Mouse (Mus musculus) left cerebral cortex, adult 9 months (tissue): Measurements from ENCODE around the gene Zxdb.
"Not testable (repeated sequence)": the region's sequence is repeated elsewhere in the genome, so short reads cannot be mapped to it uniquely, and the experiment has no call there.

Source experiments
- DNase-seq, 2 experiments: peaks; one replicate each; pipeline ENCODE4 v3.0.0; 2022; ENCODE audit warnings: low spot score in 2 of 2

Zxdb gene

DNA sequence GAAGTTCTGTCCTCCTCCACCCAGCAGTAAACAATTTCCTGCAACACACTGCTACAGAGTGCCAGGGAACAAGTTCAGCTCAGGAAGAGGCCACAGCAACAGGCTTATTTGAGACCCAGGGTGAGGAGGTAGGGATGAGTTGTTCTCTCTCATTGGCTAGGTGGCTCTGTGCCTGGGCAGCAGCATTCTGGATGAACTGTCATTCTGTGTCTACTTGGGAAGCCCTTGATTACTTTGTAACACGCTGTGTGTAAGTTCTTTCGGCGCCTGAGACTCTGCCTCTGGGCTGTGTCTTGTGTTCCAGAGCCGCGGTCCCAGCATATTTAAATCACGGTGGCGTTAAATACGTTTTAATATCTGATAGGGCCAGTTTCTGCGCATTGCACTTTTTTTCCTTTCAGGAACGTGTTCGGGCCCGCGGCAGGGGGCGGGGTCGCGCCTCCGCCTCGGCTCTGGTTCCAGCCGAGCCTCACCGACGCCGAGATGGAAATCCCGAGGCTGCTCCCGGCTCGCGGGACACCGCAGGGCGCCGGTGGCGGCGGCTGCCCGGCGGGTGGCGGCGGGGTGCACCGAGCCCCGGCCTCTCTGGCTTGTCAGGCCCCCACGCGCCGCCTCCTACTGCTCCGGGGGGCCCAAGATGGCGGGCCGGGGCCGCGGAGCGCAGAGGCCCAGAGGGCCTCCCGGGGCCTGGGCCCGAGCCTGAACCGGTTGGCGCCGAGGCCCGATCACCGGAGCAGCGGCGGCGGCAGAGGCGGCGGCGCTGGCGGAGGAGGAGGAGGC lies at the start of gene Zxdb:
Gene Zxdb, plus strand, starts transcription at position 378 of the 780 bp plus-strand sequence.
- not testable (repeated sequence) for DNase-seq

DNA sequence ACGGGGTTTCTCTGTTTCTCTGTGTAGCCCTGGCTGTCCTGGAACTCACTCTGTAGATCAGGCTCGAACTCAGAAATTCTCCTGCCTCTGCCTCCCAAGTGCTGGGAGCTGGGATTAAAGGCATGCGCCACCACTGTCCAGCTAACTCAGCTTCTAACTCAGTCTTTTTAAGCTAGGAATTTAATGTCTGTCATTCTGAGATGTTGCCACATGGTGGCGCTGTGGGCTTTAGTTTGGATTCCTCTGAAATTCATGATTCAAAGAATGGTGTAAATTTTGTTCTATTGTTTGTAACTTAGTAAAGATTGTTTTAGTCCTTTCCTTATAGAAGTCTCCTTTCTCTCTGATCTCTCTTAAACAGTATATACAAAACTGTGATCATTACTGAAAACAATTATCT lies 49.4 kb upstream of the Zxdb start:
- DNase-seq: peak; percentile 1 to 12

DNA sequence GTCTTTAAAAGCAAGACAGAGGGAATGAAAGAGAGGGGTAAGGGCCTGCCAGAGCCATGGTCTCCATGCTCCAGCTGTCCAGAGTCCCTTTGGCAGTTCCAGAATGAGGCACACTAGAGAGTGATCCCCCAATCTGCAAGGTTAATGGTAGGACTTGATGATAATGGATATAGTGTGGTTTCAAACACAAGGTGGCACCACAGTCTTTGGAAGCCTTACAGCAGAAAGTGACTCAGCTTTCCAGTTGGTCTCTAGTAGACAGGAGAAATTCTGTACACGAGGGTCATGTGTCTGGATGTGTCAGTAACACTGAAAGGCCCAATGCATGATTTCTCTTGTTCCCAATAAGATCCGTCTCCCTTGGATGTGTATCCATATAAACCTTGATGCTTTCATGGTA lies 42.8 kb upstream of the Zxdb start:
- DNase-seq: not testable (repeated sequence)

DNA sequence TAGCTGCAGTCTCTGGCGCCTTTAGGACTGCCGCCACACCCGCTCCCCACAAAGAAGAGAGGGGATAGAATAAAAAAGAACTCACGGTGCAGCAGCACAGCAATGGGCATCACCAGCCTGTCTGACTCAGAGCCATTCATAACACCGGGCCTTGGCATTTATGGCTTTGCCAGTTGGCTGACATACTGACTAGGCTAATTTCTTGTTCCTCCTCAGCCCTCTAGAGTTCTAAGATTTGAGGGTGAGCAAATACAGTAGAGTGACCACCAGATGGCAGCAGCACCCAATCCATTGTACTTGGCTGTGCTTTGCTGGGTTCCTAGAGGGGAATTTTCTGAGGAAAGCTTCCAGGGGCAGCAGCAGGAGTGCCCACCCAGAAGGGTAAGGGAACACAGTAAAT lies 34.8 kb upstream of the Zxdb start:
- peak in 1 of 2 experiments; percentile 11 for DNase-seq

DNA sequence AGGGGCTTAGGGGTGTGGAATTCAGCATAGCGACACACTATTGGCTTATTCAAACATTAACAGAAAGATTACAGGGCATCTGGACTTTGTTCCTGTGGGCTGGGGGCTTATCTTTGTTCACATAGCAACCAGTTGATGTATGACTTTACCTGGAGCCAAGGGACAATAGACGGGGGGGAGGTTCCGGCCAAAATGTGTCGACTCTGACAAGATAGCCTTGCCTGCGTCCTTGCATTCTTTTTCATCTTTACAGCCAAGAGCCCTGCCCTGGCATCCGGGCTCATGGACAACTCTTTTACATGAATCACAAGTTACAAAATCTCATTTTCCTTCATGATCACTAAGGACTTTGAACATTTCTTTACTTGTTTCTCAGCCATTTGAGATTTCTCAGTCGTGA lies 17.7 kb upstream of the Zxdb start:
- not testable (repeated sequence) for DNase-seq

DNA sequence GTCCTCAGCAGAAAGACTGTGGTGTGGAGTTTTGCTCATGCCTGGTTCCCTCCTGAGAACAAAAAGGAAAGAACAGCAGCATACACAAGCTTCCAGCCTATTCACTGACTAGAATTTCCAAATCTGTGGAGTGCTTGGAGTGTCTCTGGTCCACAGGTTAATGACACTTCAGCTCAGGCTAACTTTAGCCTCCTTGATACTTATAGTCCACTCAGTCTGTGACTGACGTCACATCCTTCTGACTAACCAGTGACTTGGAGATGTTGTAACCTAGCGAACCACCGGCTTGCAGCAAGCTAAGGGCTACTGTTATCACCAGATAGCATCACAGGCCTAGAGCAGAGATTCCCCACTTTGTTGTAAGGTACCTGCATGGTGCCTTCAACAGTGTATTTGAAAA lies 14.6 kb upstream of the Zxdb start:
- DNase-seq: not testable (repeated sequence)

DNA sequence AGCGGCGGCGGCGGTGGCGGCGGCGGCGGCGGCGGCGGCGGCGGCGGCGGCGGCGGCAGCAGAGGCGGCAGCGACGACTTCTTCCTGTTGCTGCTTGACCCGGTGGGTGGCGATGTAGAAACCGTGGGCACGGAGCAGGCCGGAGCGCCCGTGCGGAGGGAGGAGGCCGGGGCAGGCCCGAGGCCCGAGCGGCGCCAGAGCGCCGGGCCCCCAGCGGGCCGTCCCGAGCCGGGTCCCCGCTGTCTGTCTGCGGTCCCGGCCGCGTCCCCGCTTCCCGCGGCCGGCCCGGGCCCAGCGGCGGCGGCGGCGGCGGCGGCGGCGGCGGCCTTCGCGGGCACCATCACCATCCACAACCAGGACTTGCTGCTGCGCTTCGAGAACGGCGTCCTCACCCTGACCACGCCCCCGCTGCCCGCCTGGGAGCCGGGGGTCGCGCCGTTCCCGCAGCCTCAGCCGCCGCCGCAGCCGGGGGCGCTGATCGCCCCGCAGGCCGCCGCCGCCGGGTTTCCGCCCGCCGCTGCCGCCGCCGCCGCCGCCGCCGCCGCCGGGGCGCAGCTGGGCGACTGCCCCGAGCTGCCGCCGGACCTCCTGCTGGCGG lies 702 bp downstream of the Zxdb start:
- not testable (repeated sequence) for DNase-seq

DNA sequence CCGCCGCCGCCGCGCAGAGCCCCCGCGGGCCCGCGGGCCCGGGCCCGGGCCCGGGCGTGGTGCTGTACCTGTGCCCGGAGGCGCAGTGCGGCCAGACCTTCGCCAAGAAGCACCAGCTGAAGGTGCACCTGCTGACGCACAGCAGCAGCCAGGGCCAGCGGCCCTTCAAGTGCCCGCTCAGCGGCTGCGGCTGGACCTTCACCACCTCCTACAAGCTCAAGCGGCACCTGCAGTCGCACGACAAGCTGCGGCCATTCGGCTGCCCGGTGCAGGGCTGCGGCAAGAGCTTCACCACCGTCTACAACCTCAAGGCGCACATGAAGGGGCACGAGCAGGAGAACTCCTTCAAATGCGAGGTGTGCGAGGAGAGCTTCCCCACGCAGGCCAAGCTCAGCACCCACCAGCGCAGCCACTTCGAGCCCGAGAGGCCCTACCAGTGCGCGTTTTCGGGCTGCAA lies 1.3 kb downstream of the Zxdb start:
- DNase-seq: not testable (repeated sequence)

DNA sequence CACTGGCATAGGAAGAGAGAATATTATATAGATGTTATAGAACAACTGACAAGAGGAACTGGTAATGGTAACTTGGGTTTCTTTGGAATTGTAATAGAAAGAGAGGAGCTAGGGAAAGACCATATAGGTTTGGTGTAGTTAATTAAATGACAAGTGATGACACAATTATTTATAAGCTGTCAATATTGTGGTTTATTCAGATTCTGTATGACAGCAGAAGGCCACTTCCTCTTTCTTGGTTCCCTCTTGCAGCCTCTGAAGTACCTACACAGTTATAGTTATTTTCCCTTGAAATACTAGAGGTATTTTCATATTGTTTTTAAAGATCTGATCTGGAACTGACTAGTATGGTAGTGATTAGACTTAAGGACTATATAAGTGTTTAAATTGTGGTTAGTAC lies 7.2 kb downstream of the Zxdb start:
- no peak for DNase-seq

DNA sequence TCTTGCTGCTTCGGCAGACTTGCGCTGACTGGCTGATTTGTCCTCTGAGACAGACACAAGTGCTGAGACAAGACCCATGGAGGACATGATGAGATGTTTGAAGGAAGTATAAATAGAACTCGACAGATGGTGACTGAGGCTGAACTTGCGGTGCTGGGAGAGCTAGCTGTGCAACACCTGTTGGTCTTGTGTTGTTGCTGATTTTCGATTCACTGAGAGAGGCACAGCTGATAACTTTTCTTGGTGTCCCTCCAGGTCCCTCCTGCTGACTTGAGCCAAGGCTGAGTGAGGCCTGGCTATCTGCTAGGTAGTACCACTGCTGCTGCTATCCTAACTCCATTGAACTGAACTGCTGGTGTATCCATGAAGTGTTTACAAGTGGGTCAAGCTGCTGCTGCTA lies 29.4 kb downstream of the Zxdb start:
- DNase-seq: no peak

DNA sequence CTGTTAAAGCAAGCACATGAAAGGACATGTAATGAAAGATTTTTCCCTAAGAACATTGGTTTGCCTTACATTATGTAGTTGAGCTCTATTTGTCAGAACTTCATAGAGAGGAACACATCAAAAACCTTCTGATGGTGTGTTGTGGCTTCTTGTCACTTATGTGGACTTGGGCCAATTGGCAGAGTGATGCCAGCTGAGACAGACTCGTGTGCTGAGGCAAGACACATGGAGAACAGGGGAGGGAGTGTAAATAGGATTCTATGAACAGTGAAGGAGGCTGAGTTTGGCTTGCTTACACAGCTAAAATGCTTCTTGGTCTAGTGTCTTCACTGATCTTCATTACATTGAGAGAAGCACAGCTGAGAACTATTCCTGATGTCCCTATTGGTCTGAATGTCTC lies 35.6 kb downstream of the Zxdb start:
- DNase-seq: no peak

DNA sequence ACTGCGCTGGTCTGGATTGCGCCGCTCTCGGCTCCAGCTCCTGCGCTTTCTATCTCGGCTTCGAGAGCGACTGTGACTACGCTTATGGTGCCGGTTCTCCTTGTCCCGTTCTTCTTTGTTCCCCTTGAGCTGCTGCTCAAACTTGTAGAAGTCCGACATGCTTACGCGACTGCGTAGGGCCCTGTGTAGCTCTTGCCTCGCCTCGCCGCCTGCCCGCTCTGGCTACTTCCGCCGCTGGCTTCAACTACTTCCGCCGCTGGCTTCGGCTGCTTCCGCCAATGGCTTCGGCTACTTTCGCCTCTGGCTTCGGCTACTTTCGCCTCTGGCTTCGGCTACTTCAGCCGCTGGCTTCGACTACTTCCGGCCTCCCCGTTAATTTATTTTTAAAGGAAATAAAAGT lies 49.5 kb downstream of the Zxdb start:
- no peak for DNase-seq
